Mouse (Mus musculus) ES-E14 (cell line): ENCODE measurements at regions not wholly inside any gene's neighbourhood (a gene's known extent, or its start where the extent isn't known, plus 50 kb on each side); places are given as distances from the start of the nearest gene placed in this dataset.

Experiments used
- CHD2 ChIP-seq: IDR thresholded peaks from 2 replicates; pipeline ENCODE4 v1.6.1; 2014; ENCODE audit warnings: mild to moderate bottlenecking, low read depth, low read length, inconsistent platforms
- HCFC1 ChIP-seq: IDR thresholded peaks from 2 replicates; pipeline ENCODE4 v1.6.1; 2012; ENCODE audit warnings: low read length, inconsistent platforms, borderline replicate concordance; ENCODE audit not compliant: insufficient read depth
- MAFK ChIP-seq: IDR thresholded peaks from 2 replicates; pipeline ENCODE4 v1.6.1; 2014; ENCODE audit warnings: mild to moderate bottlenecking, low read depth, low read length, inconsistent platforms; ENCODE audit not compliant: insufficient read depth
- ZC3H11A ChIP-seq: IDR thresholded peaks from 2 replicates; pipeline ENCODE4 v1.6.1; 2012; ENCODE audit warnings: low read depth, mild to moderate bottlenecking, inconsistent platforms, low read length, borderline replicate concordance
- ZNF384 ChIP-seq: IDR thresholded peaks from 2 replicates; pipeline ENCODE4 v1.6.1; 2012; ENCODE audit warnings: low read depth, low read length, inconsistent platforms

GRCm38 (mm10) chr15:75397276-75397675, 129.1 kb downstream of the Ly6f start:
- no peak for TF ChIP-seq HCFC1
- TF ChIP-seq CHD2, result no peak
- TF ChIP-seq ZNF384, result no peak
- TF ChIP-seq MAFK, result no peak
- TF ChIP-seq ZC3H11A, result no peak
